In the genomic region with DNA sequence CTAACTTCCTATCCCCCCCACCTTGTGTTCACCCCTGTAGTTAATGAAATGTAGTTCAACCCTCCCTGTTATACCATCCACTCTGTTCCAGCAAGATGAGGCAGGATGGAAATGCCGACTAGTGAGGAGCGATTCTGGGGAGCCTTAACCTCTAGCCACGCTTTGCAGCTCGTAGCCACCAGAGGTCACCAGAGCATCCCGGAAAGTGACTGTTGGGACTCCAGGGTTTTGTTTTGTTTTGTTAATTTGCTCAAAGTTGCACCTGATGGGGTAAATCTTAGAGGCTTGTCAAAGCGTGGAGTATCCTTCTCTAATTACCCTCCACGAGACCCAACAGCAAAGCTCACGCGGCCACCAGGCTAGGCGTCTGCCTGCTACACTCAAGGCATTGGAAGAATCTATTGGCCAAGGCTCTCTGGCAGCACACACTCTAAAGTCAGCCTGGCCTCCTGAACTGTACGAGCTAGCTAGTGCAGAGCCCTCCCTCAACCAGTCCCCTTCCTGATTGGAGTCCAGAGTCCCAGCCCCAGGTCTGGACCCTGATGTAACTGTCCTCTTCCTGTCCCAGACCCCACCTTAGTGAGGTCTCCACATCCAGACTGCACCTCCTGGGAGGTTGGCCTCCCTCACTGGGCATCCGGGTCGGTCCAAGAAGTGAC, we compare ENCODE assay signal across 8 mouse cellular contexts. TPM values are rescaled to one million over a fixed set of nuclear protein-coding genes. Genes with fewer than 3 reads are reported as not detected.
A peak's percentile ranks its signal among the peaks of the same experiment; 100 is the strongest.
DNase-seq lines count a peak whose midpoint lies in the region; ATAC-seq and TF ChIP-seq lines count a peak whose summit lies in the region.

No protein-coding gene starts in this region.

- WGBS in heart, embryonic 13.5 days = 6% methylated on average over 13 of the region's 13 CpGs
- WGBS in kidney, postnatal 0 days = 8% methylated on average over 13 of the region's 13 CpGs
- 10% methylated on average over 13 of the region's 13 CpGs for WGBS in stomach, postnatal 0 days

- no peak for ATAC-seq in heart, embryonic 13.5 days (ENCODE audit: extremely low read depth, insufficient number of reproducible peaks, low FRiP score, low TSS enrichment)
- ATAC-seq in kidney, postnatal 0 days (replicated peaks; ENCODE audit: low FRiP score, low read depth) = peak; percentile 52
- ATAC-seq in megakaryocyte, adult 5-6 weeks (ENCODE audit: poor library complexity, severe bottlenecking) = peak; percentile 78
- ATAC-seq in stomach, postnatal 0 days (ENCODE audit: low FRiP score, low TSS enrichment) = peak; percentile 61

- H3K9me3 ChIP-seq in E14TG2a.4 (ENCODE audit: low read length) = no peaks in the 10 kb centered on the region
- no peaks in the 10 kb centered on the region for H3K9me3 ChIP-seq in heart, embryonic 13.5 days
- no peaks in the 10 kb centered on the region for H3K9me3 ChIP-seq in kidney, postnatal 0 days (replicated peaks; ENCODE audit: low read length)
- H3K9me3 ChIP-seq in stomach, postnatal 0 days (ENCODE audit: control insufficient read depth, low read length) = no peaks in the 10 kb centered on the region

- H3K4me2 ChIP-seq in heart, embryonic 13.5 days = peak overlapping the region; percentile 63
- H3K4me2 ChIP-seq in kidney, postnatal 0 days (ENCODE audit: low read length) = peak overlapping the region; percentile 37
- H3K4me2 ChIP-seq in stomach, postnatal 0 days (replicated peaks; ENCODE audit: low read depth) = peak overlapping the region; percentile 37

- peaks cover 72% of the 10 kb centered on the region for H3K4me1 ChIP-seq in E14TG2a.4 (replicated peaks; ENCODE audit: low read depth, low read length)
- H3K4me1 ChIP-seq in heart, embryonic 13.5 days = peaks cover 13% of the 10 kb centered on the region
- H3K4me1 ChIP-seq in kidney, postnatal 0 days (replicated peaks; ENCODE audit: insufficient read depth, low read length) = no peaks in the 10 kb centered on the region; the same call in 1 of the 2 replicates
- no peaks in the 10 kb centered on the region for H3K4me1 ChIP-seq in stomach, postnatal 0 days (replicated peaks; ENCODE audit: control insufficient read depth, insufficient read depth)

- TF ChIP-seq EP300 in stomach, postnatal 0 days (optimal IDR thresholded peaks at IDR 0.05) = no peak

- H3K27ac ChIP-seq in heart, embryonic 13.5 days (replicated peaks) = no peak overlapping the region
- H3K27ac ChIP-seq in kidney, postnatal 0 days = no peak overlapping the region
- H3K27ac ChIP-seq in stomach, postnatal 0 days (replicated peaks) = no peak overlapping the region

- H3K36me3 ChIP-seq in E14TG2a.4 (ENCODE audit: insufficient read depth, low read length) = peaks cover 12% of the 10 kb centered on the region
- peaks cover 29% of the 10 kb centered on the region for H3K36me3 ChIP-seq in heart, embryonic 13.5 days
- H3K36me3 ChIP-seq in kidney, postnatal 0 days (ENCODE audit: insufficient read depth, low read length) = peaks cover 7% of the 10 kb centered on the region; the same call in 1 of the 2 replicates
- peaks cover under 1% of the 10 kb centered on the region; the same call in 1 of the 2 replicates for H3K36me3 ChIP-seq in stomach, postnatal 0 days (ENCODE audit: control insufficient read depth, insufficient read depth, low read length)

- DNase-seq in adrenal gland, postnatal 10 days = peak; percentile 69
- no peak for DNase-seq in adrenal gland, adult 8-10 months
- DNase-seq in cerebellum, postnatal 14 days = peak; percentile 80 to 84
- DNase-seq in kidney, postnatal 0 days (ENCODE audit: low spot score) = peak; percentile 83
- peak; percentile 66 for DNase-seq in stomach, postnatal 0 days (ENCODE audit: low spot score)

- H3K4me3 ChIP-seq in E14TG2a.4 (replicated peaks; ENCODE audit: low read length) = peak overlapping the region; percentile 73
- H3K4me3 ChIP-seq in heart, embryonic 13.5 days = peak overlapping the region; percentile 33
- no peak overlapping the region for H3K4me3 ChIP-seq in kidney, postnatal 0 days (replicated peaks; ENCODE audit: low read depth, low read length)
- no peak overlapping the region for H3K4me3 ChIP-seq in stomach, postnatal 0 days (ENCODE audit: low read depth, low read length)

- TF ChIP-seq CTCF in E14TG2a.4 (conservative IDR thresholded peaks at IDR 0.05; ENCODE audit: low read length) = peak; percentile 75
- TF ChIP-seq CTCF in kidney, postnatal 0 days (IDR thresholded peaks at IDR 0.05; ENCODE audit: low read depth) = peak; percentile 86
- peak; percentile 86 for TF ChIP-seq CTCF in stomach, postnatal 0 days (IDR thresholded peaks at IDR 0.05; ENCODE audit: low read depth)

- H3K27me3 ChIP-seq in E14TG2a.4 (ENCODE audit: insufficient read depth, low read length) = peaks cover 40% of the 10 kb centered on the region
- H3K27me3 ChIP-seq in heart, embryonic 13.5 days (replicated peaks) = peaks cover 20% of the 10 kb centered on the region
- no peaks in the 10 kb centered on the region for H3K27me3 ChIP-seq in kidney, postnatal 0 days (ENCODE audit: insufficient read depth, low read length)
- H3K27me3 ChIP-seq in stomach, postnatal 0 days (ENCODE audit: control insufficient read depth, insufficient read depth, low read length) = no peaks in the 10 kb centered on the region

- peak overlapping the region; percentile 59 for H3K9ac ChIP-seq in heart, embryonic 13.5 days
- H3K9ac ChIP-seq in kidney, postnatal 0 days (ENCODE audit: low read depth, low read length) = no peak overlapping the region
- H3K9ac ChIP-seq in stomach, postnatal 0 days (ENCODE audit: low read length) = no peak overlapping the region

RNA-seq across cellular contexts. Expression of a gene that starts 8.6 kb away (rescaled TPM):
- total RNA-seq in adrenal gland, postnatal 10 days (2021) = 1 to 10 TPM; 5.5 to 5.6 TPM
- total RNA-seq in adrenal gland, adult 8-10 months (2022) = 1 to 10 TPM; 3.5 to 4.6 (median 4.0) TPM
- polyA plus RNA-seq in heart, embryonic 13.5 days (2015; fragmentation: Nextera tagmentation; extraction: Ambion mirVana) = 4.2 and 4.9 TPM in 2 replicates
- polyA plus RNA-seq in kidney, postnatal 0 days (2015; fragmentation: Nextera tagmentation; extraction: Ambion mirVana) = 7.9 and 8.1 TPM in 2 replicates
- not detected in 2 replicates for total RNA-seq in megakaryocyte, adult 5-6 weeks (2015)
- not detected in 2 replicates for total RNA-seq in megakaryocyte, adult 5-6 weeks (2017)
- 6.4 and 7.8 TPM in 2 replicates for polyA plus RNA-seq in stomach, postnatal 0 days (2015; fragmentation: Nextera tagmentation; extraction: Ambion mirVana)

RNA-seq across cellular contexts. Expression of a gene that starts 15.9 kb away (rescaled TPM):
- total RNA-seq in adrenal gland, postnatal 10 days (2021) = 10 to 100 TPM; 73.1 to 74.8 TPM
- 100 to 1,000 TPM in 1 of 4 experiments, 10 to 100 TPM in 3; 94.1 to 101 (median 96.2) TPM for total RNA-seq in adrenal gland, adult 8-10 months (2022)
- polyA plus RNA-seq in heart, embryonic 13.5 days (2015; fragmentation: Nextera tagmentation; extraction: Ambion mirVana) = 68.5 and 74.5 TPM in 2 replicates
- polyA plus RNA-seq in kidney, postnatal 0 days (2015; fragmentation: Nextera tagmentation; extraction: Ambion mirVana) = 115 and 121 TPM in 2 replicates
- total RNA-seq in megakaryocyte, adult 5-6 weeks (2015) = 30.1 and 40.9 TPM in 2 replicates
- 56.3 and 58.6 TPM in 2 replicates for total RNA-seq in megakaryocyte, adult 5-6 weeks (2017)
- polyA plus RNA-seq in stomach, postnatal 0 days (2015; fragmentation: Nextera tagmentation; extraction: Ambion mirVana) = 80.7 and 84.6 TPM in 2 replicates

RNA-seq across cellular contexts. Expression of a gene that starts 21.9 kb away (rescaled TPM):
- 10 to 100 TPM; 60.4 to 72.7 TPM for total RNA-seq in adrenal gland, postnatal 10 days (2021)
- total RNA-seq in adrenal gland, adult 8-10 months (2022) = 10 to 100 TPM; 55.4 to 81.7 (median 66.8) TPM
- 36.7 and 37.1 TPM in 2 replicates for polyA plus RNA-seq in heart, embryonic 13.5 days (2015; fragmentation: Nextera tagmentation; extraction: Ambion mirVana)
- polyA plus RNA-seq in kidney, postnatal 0 days (2015; fragmentation: Nextera tagmentation; extraction: Ambion mirVana) = 22.4 and 27.3 TPM in 2 replicates
- total RNA-seq in megakaryocyte, adult 5-6 weeks (2015) = 43.9 and 45.9 TPM in 2 replicates
- total RNA-seq in megakaryocyte, adult 5-6 weeks (2017) = 60.7 and 71.3 TPM in 2 replicates
- 15.2 and 17.8 TPM in 2 replicates for polyA plus RNA-seq in stomach, postnatal 0 days (2015; fragmentation: Nextera tagmentation; extraction: Ambion mirVana)

RNA-seq across cellular contexts. Expression of a gene that starts 43.5 kb away (rescaled TPM):
- 10 to 100 TPM; 34.0 to 34.9 TPM for total RNA-seq in adrenal gland, postnatal 10 days (2021)
- 10 to 100 TPM; 35.8 to 37.8 (median 37.2) TPM for total RNA-seq in adrenal gland, adult 8-10 months (2022)
- 40.5 and 44.6 TPM in 2 replicates for polyA plus RNA-seq in heart, embryonic 13.5 days (2015; fragmentation: Nextera tagmentation; extraction: Ambion mirVana)
- 64.5 and 65.2 TPM in 2 replicates for polyA plus RNA-seq in kidney, postnatal 0 days (2015; fragmentation: Nextera tagmentation; extraction: Ambion mirVana)
- 5.6 and 8.2 TPM in 2 replicates for total RNA-seq in megakaryocyte, adult 5-6 weeks (2015)
- total RNA-seq in megakaryocyte, adult 5-6 weeks (2017) = 10.7 and 21.7 TPM in 2 replicates
- polyA plus RNA-seq in stomach, postnatal 0 days (2015; fragmentation: Nextera tagmentation; extraction: Ambion mirVana) = 33.8 and 35.7 TPM in 2 replicates

RNA-seq across cellular contexts. Expression of a gene that starts 47.5 kb away (rescaled TPM):
- 1 to 10 TPM in 1 of 2 experiments, under 1 TPM in 1; 0.57 to 2.8 TPM for total RNA-seq in adrenal gland, postnatal 10 days (2021)
- total RNA-seq in adrenal gland, adult 8-10 months (2022) = 1 to 10 TPM; 1.5 to 6.3 (median 5.2) TPM
- 1.7 and 2.4 TPM in 2 replicates for polyA plus RNA-seq in heart, embryonic 13.5 days (2015; fragmentation: Nextera tagmentation; extraction: Ambion mirVana)
- 2.1 TPM in 2 replicates for polyA plus RNA-seq in kidney, postnatal 0 days (2015; fragmentation: Nextera tagmentation; extraction: Ambion mirVana)
- 0.38 TPM in 1 of 2 replicates, not detected in the other for total RNA-seq in megakaryocyte, adult 5-6 weeks (2015)
- not detected in 2 replicates for total RNA-seq in megakaryocyte, adult 5-6 weeks (2017)
- 3.6 and 3.9 TPM in 2 replicates for polyA plus RNA-seq in stomach, postnatal 0 days (2015; fragmentation: Nextera tagmentation; extraction: Ambion mirVana)

Comparison
In these comparisons a context has a peak if more than half of its experiments do, and no peak if none do; other contexts are left out.
1. H3K4me3 ChIP-seq: peak in E14TG2a.4 (single experiment) and heart, embryonic 13.5 days (single experiment); none in kidney, postnatal 0 days (single experiment) and stomach, postnatal 0 days (single experiment).
2. RNA of a gene that starts 8.6 kb away (total RNA-seq): 5.5 to 5.6 TPM in adrenal gland, postnatal 10 days and 3.5 to 4.6 TPM in adrenal gland, adult 8-10 months; not detected in megakaryocyte, adult 5-6 weeks; every median in the first group is over 4 times any median in the second.
3. Peak in every context shown above with its lines, with median percentiles within 50 percentile points of each other: CTCF ChIP-seq and H3K4me2 ChIP-seq.